Mouse (Mus musculus): ENCODE data around the gene Gpr37.

- TF ChIP-seq GATA1 (IDR thresholded peaks at IDR 0.05; ENCODE audit: low read length), result no peak
- no peak for TF ChIP-seq TAL1 (IDR thresholded peaks at IDR 0.05; ENCODE audit: low read length)
Measured at GRCm38 (mm10) chr6:25736533-25736932, 46.0 kb upstream of the Gpr37 start.
